Mouse (Mus musculus) thymus, postnatal 4 days (tissue): Measurements from ENCODE around the gene Gm21244.
"Not testable (repeated sequence)": the region's sequence is repeated elsewhere in the genome, so short reads cannot be mapped to it uniquely, and the experiment has no call there.

Experiments
- DNase-seq: peaks from one replicate; pipeline ENCODE4 v3.0.0; 2021

Gm21244 gene

DNA sequence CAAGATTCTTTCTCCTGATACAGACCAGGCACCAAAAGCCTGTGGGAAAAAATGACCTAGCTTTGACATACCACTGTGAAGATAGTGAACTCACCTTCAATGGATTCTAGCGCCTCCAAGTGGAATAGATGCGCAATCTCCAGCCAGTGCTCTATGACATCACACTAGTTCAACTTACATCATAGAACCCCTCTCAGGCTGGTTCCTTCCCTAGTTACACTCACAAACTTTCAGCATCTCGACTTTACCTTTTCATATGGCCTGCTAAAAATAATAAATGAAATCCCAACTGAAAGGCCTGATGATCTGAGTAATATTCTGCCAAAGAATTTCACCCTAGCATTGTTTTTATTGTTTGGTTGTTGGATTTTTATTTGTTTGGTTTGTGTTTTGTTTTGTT lies at the start of gene Gm21244:
TSS of gene Gm21244 (minus strand) at position 101 of the 400 bp plus-strand sequence.
- DNase-seq: not testable (repeated sequence)
